ENCODE assay signal across 26 mouse cellular contexts in the genomic region with DNA sequence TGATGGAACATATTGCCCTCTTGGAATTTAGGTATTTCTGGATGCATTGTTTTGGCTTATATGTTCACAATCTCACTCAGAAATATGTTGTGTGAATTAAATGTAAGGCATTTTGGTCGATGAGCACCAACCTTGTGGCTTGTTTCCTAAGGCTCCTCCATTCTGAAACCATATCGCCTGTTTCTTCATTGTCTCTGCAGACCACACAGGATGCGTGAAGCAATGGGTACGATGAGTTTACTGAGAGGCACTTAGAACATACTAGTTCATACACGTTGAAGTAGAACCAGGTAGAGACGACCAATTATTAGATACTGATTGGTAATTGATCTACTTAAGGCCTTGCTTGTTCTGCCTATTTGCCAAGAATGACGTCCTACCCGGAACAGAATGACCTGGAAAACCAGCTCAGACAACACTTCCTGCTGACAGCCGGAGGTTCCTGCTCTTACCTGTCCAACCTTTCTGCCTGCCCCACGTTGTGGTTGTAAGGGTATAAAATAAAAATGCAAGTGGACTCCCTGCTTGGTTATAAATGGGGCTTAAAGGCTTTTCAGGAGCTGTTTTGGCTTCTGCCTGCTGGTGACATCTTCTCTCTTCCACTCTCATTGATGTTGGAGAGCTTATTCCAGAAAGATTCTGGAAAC. TPM values are rescaled to one million over a fixed set of nuclear protein-coding genes. Genes with fewer than 3 reads are reported as not detected.
DNase-seq lines count a peak whose midpoint lies in the region; ATAC-seq and TF ChIP-seq lines count a peak whose summit lies in the region.
"Had no signal": no experiment of that assay in that cellular context is flagged by ENCODE, and none has a peak within 500 bp of the region (broad histone marks: within the 10 kb centered on the region; RNA-seq: fewer than 3 reads in every experiment).

No protein-coding gene starts in this region.

- no peaks in the 10 kb centered on the region for H3K27me3 ChIP-seq in heart, embryonic 10.5 days (ENCODE audit: insufficient read depth, poor library complexity, severe bottlenecking)
- H3K27me3 ChIP-seq: embryonic facial prominence, embryonic 12.5 days; embryonic facial prominence, embryonic 15.5 days; Patski had no signal

- intact Hi-C loops in heart, postnatal 25 days (cut with DNase I) = no loop called here

- 0 out of 2 replicates have a peak, but pooled peaks cover 7% of the 10 kb centered on the region for H3K4me1 ChIP-seq in heart, embryonic 10.5 days
- peaks cover 1% of the 10 kb centered on the region; the same call in 1 of the 2 replicates for H3K4me1 ChIP-seq in bone marrow, adult 2 months (ENCODE audit: control insufficient read depth, insufficient read depth, low read length)
- H3K4me1 ChIP-seq: embryonic facial prominence, embryonic 12.5 days; embryonic facial prominence, embryonic 15.5 days had no signal

- H3K36me3 ChIP-seq in heart, embryonic 10.5 days = no peaks in the 10 kb centered on the region
- H3K36me3 ChIP-seq: embryonic facial prominence, embryonic 12.5 days; embryonic facial prominence, embryonic 15.5 days had no signal

- H3K4me3 ChIP-seq in heart, embryonic 10.5 days = no peak overlapping the region
- H3K4me3 ChIP-seq in bone marrow, adult 2 months (replicated peaks; ENCODE audit: control insufficient read depth, low read depth, low read length) = peak overlapping the region; percentile 46
- H3K4me3 ChIP-seq: embryonic facial prominence, embryonic 12.5 days; embryonic facial prominence, embryonic 15.5 days had no signal

- WGBS in heart, embryonic 10.5 days = 83% methylated on average over 10 of the region's 10 CpGs
- 41% methylated on average over 10 of the region's 10 CpGs for WGBS in bone marrow, adult 2 months

- peak; percentile 95 for ATAC-seq in megakaryocyte, adult 5-6 weeks (ENCODE audit: poor library complexity, severe bottlenecking)
- ATAC-seq: forebrain, embryonic 14.5 days; forebrain, postnatal 0 days; hindbrain, postnatal 0 days; inflammation-experienced regulatory T-cells, adult 6 months; intestine, postnatal 0 days; Patski had no signal

- TF ChIP-seq CTCF in bone marrow, adult 2 months (IDR thresholded peaks at IDR 0.05; ENCODE audit: control insufficient read depth, insufficient read depth, low read length) = no peak

- H3K9me3 ChIP-seq in heart, embryonic 10.5 days = no peaks in the 10 kb centered on the region
- H3K9me3 ChIP-seq: embryonic facial prominence, embryonic 12.5 days; embryonic facial prominence, embryonic 15.5 days had no signal

- TF ChIP-seq POLR2A in bone marrow, adult 2 months (IDR thresholded peaks at IDR 0.05; ENCODE audit: borderline replicate concordance, control insufficient read depth, low read depth, low read length) = no peak

- H3K27ac ChIP-seq in heart, embryonic 10.5 days = no peak overlapping the region
- peak overlapping the region; percentile 58; the same call in 1 of the 2 replicates for H3K27ac ChIP-seq in bone marrow, adult 2 months (ENCODE audit: control insufficient read depth, insufficient read depth, low read depth, low read length, poor library complexity)
- H3K27ac ChIP-seq: embryonic facial prominence, embryonic 12.5 days; embryonic facial prominence, embryonic 15.5 days; hindbrain, embryonic 14.5 days; hindbrain, postnatal 0 days had no signal

- peak; percentile 42 for DNase-seq in heart, embryonic 10.5 days (ENCODE audit: low spot score)
- DNase-seq in heart, postnatal 25 days (ENCODE audit: low spot score) = no peak
- DNase-seq in 416B (ENCODE audit: low read depth) = peak; percentile 84
- DNase-seq in kidney, postnatal 4 days = no peak
- DNase-seq in MN1 (ENCODE audit: low spot score) = no peak
- DNase-seq: adrenal gland, postnatal 10 days; adrenal gland, postnatal 36 days; cerebellum, adult 11 months; cerebellum, adult 2 months; cerebellum, adult 9-11 months; cerebellum, postnatal 25 days; forebrain, postnatal 0 days; gastrocnemius, postnatal 10 days; gastrocnemius, postnatal 36 days; heart, adult 18-20 months; heart, postnatal 36 days had no signal

RNA-seq across cellular contexts. Expression of a gene that starts 21.4 kb away (rescaled TPM):
- 30.7 and 47.2 TPM in 2 replicates for polyA plus RNA-seq in heart, embryonic 10.5 days (2016; fragmentation: Nextera tagmentation; extraction: Ambion mirVana)
- 100 to 1,000 TPM; 199 to 210 TPM for total RNA-seq in heart, postnatal 25 days (2021)
- 2.2 and 4.7 TPM in 2 replicates for polyA plus RNA-seq in bone marrow, adult 2 months (2011; ENCODE audit: insufficient read depth, insufficient read length, low replicate concordance, missing spikeins)
- 15.5 and 21.4 TPM in 2 replicates for total RNA-seq in megakaryocyte, adult 5-6 weeks (2015)
- 19.3 and 20.6 TPM in 2 replicates for total RNA-seq in megakaryocyte, adult 5-6 weeks (2017)

RNA-seq across cellular contexts. Expression of a gene that starts 29.9 kb away (rescaled TPM):
- polyA plus RNA-seq in heart, embryonic 10.5 days (2016; fragmentation: Nextera tagmentation; extraction: Ambion mirVana) = 24.8 and 32.7 TPM in 2 replicates
- total RNA-seq in heart, postnatal 25 days (2021) = 1 to 10 TPM; 3.1 to 4.8 TPM
- polyA plus RNA-seq in bone marrow, adult 2 months (2011; ENCODE audit: insufficient read depth, insufficient read length, low replicate concordance, missing spikeins) = 15.9 and 24.6 TPM in 2 replicates
- total RNA-seq in megakaryocyte, adult 5-6 weeks (2015) = 54.3 and 54.9 TPM in 2 replicates
- 37.9 and 38.4 TPM in 2 replicates for total RNA-seq in megakaryocyte, adult 5-6 weeks (2017)

Comparison
In these comparisons a context has a peak if more than half of its experiments do, and no peak if none do; other contexts are left out.
1. DNase-seq: peak in heart, embryonic 10.5 days (single experiment) and 416B (single experiment); none in heart, postnatal 25 days (single experiment), kidney, postnatal 4 days (0 of 2) and MN1 (single experiment).
2. RNA of a gene that starts 21.4 kb away (total RNA-seq): 199 to 210 TPM in heart, postnatal 25 days; 15.5 to 21.4 TPM in megakaryocyte, adult 5-6 weeks; every median in the first group is over 4 times any median in the second.
3. RNA of a gene that starts 29.9 kb away (total RNA-seq): 37.9 to 54.9 TPM in megakaryocyte, adult 5-6 weeks; 3.1 to 4.8 TPM in heart, postnatal 25 days; every median in the first group is over 4 times any median in the second.